Mouse (Mus musculus) cerebellum, adult 2 months (tissue): Measurements from ENCODE around the gene Cbl.

Experiments
- CTCF ChIP-seq: fragments of 200-500 bp; IDR thresholded peaks from 2 replicates; pipeline ENCODE4 v1.5.1; 2011; ENCODE audit warnings: low read depth, mild to moderate bottlenecking, control low read depth, low read length, moderate library complexity, borderline replicate concordance; ENCODE audit not compliant: insufficient read depth
- POLR2A ChIP-seq: fragments of 200-500 bp; IDR thresholded peaks from 2 replicates; pipeline ENCODE4 v1.6.1; 2011; ENCODE audit warnings: low read length, control low read depth, borderline replicate concordance; ENCODE audit not compliant: insufficient read depth

DNA sequence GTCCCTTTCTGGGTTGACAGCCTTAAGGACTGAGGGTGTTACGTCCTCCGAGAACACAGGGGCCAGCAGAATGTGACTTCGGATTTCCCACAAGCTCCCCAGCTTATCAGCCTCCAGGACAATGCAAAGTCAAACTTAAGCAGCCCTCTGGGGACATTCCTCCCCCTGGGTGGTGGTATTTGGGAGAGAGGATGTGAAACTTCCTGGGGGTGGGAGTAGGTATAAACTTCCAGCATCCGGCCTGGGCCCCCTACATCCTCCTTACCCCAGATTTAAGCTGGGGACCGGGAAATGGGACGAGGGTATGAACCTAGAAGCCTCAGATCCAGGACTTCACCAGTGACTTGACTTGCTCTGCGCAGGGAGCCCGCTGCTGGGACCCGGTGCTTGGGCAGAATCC, 104.2 kb downstream of the Cbl start:
- TF ChIP-seq CTCF (no peak), POLR2A (no peak)
